Mouse (Mus musculus): ENCODE measurements around the gene Taf12. TPM values are rescaled to one million over a fixed set of nuclear protein-coding genes. Genes with fewer than 3 reads are reported as not detected.
"Not testable (repeated sequence)": the region's sequence is repeated elsewhere in the genome, so short reads cannot be mapped to it uniquely, and the experiment has no call there.

The Taf12 gene
- total RNA-seq, 2 experiments from 2014 or later, result 19.2 to 26.8 TPM

GRCm38 (mm10) chr4:132268871-132269739, 5.1 kb upstream of the Taf12 start:
- no peak for DNase-seq (ENCODE audit: extremely low spot score in 1 of 2, low spot score in 1 of 2)

GRCm38 (mm10) chr4:132269740-132270560, 4.2 kb upstream of the Taf12 start:
- DNase-seq (ENCODE audit: extremely low spot score in 1 of 2, low spot score in 1 of 2), result peak; percentile 63 to 72

- DNase-seq (ENCODE audit: extremely low spot score in 1 of 2, low spot score in 1 of 2), result no peak
Measured at GRCm38 (mm10) chr4:132273166-132273565, 1.0 kb upstream of the Taf12 start.

- DNase-seq (ENCODE audit: extremely low spot score in 1 of 2, low spot score in 1 of 2), result no peak
Measured at GRCm38 (mm10) chr4:132275949-132276348, 1.8 kb downstream of the Taf12 start.

GRCm38 (mm10) chr4:132288840-132289239, 14.7 kb downstream of the Taf12 start:
- not testable (repeated sequence) for DNase-seq (ENCODE audit: extremely low spot score in 1 of 2, low spot score in 1 of 2)

- DNase-seq (ENCODE audit: extremely low spot score in 1 of 2, low spot score in 1 of 2), result no peak
Measured at GRCm38 (mm10) chr4:132291056-132291455, 16.9 kb downstream of the Taf12 start.

GRCm38 (mm10) chr4:132291624-132292335, 17.6 kb downstream of the Taf12 start:
- no peak for DNase-seq (ENCODE audit: extremely low spot score in 1 of 2, low spot score in 1 of 2)

- peak in 1 of 2 experiments; percentile 53 for DNase-seq (ENCODE audit: extremely low spot score in 1 of 2, low spot score in 1 of 2)
Measured at GRCm38 (mm10) chr4:132292988-132293387, 18.8 kb downstream of the Taf12 start.

- DNase-seq (ENCODE audit: extremely low spot score in 1 of 2, low spot score in 1 of 2), result no peak
Measured at GRCm38 (mm10) chr4:132293682-132294240, 19.6 kb downstream of the Taf12 start.

- DNase-seq (ENCODE audit: extremely low spot score in 1 of 2, low spot score in 1 of 2), result no peak
Measured at GRCm38 (mm10) chr4:132295696-132296390, 21.7 kb downstream of the Taf12 start.

GRCm38 (mm10) chr4:132299849-132300248, 25.7 kb downstream of the Taf12 start:
- DNase-seq (ENCODE audit: extremely low spot score in 1 of 2, low spot score in 1 of 2), result no peak

- no peak for DNase-seq (ENCODE audit: extremely low spot score in 1 of 2, low spot score in 1 of 2)
Measured at GRCm38 (mm10) chr4:132301486-132301885, 27.3 kb downstream of the Taf12 start.

GRCm38 (mm10) chr4:132301965-132302938, 28.1 kb downstream of the Taf12 start:
- DNase-seq (ENCODE audit: extremely low spot score in 1 of 2, low spot score in 1 of 2), result no peak

GRCm38 (mm10) chr4:132302939-132303479, 28.8 kb downstream of the Taf12 start, which contains the start of gene Rab42:
TSS of gene Rab42 (minus strand) at chr4:132303385.
- peak; percentile 26 to 44 for DNase-seq (ENCODE audit: extremely low spot score in 1 of 2, low spot score in 1 of 2)

GRCm38 (mm10) chr4:132303484-132303883, 29.3 kb downstream of the Taf12 start:
- DNase-seq (ENCODE audit: extremely low spot score in 1 of 2, low spot score in 1 of 2), result not testable (repeated sequence)

GRCm38 (mm10) chr4:132305276-132305675, 31.1 kb downstream of the Taf12 start:
- DNase-seq (ENCODE audit: extremely low spot score in 1 of 2, low spot score in 1 of 2), result no peak

GRCm38 (mm10) chr4:132306004-132306403, 31.8 kb downstream of the Taf12 start:
- no peak for DNase-seq (ENCODE audit: extremely low spot score in 1 of 2, low spot score in 1 of 2)

Measured in layer of hippocampus, postnatal 25 days (tissue).